Mouse (Mus musculus) gastrocnemius, postnatal 10 days (tissue): ENCODE data around the gene Nsrp1. TPM values are rescaled to one million over a fixed set of nuclear protein-coding genes. Genes with fewer than 3 reads are reported as not detected.
"Not testable (repeated sequence)": the region's sequence is repeated elsewhere in the genome, so short reads cannot be mapped to it uniquely, and the experiment has no call there.

ENCODE experiments used
- DNase-seq: peaks from one replicate; pipeline ENCODE4 v3.0.0; 2021; ENCODE audit warnings: mixed read lengths
- long read RNA-seq, 2 experiments: library from polyadenylated mRNA; stranded (forward); transcript quantifications; one replicate each; pipeline ENCODE4 v2.0.0; 2021
- total RNA-seq, 2 experiments: library from RNA; stranded (reverse); gene quantifications; 2 replicates each; pipeline ENCODE4 v1.2.3; 2021

Nsrp1 gene
- 10 to 100 TPM; 12.4 to 18.0 TPM for total RNA-seq
- long read RNA-seq, experiment 1, transcript Nsrp1-201 (7 exons, 3,114 nt) = major isoform, 11 of 14 reads
- long read RNA-seq, experiment 1, partial matches to known transcripts = 0 of 14 reads
- long read RNA-seq, experiment 1, other reads (novel, unspliced or antisense) = 3 of 14 reads
- long read RNA-seq, experiment 2, transcript Nsrp1-201 (7 exons, 3,114 nt) = major isoform, 22 of 26 reads
- long read RNA-seq, experiment 2, partial matches to known transcripts = 0 of 26 reads
- long read RNA-seq, experiment 2, other reads (novel, unspliced or antisense) = 4 of 26 reads

- DNase-seq = peak; percentile 88
These were observed at the start of gene Nsrp1 for GRCm38 (mm10) chr11:77078273-77079134. Gene Nsrp1, minus strand, starts transcription at chr11:77078435.

GRCm38 (mm10) chr11:77111141-77111540, 32.9 kb upstream of the Nsrp1 start:
- no peak for DNase-seq

DNA sequence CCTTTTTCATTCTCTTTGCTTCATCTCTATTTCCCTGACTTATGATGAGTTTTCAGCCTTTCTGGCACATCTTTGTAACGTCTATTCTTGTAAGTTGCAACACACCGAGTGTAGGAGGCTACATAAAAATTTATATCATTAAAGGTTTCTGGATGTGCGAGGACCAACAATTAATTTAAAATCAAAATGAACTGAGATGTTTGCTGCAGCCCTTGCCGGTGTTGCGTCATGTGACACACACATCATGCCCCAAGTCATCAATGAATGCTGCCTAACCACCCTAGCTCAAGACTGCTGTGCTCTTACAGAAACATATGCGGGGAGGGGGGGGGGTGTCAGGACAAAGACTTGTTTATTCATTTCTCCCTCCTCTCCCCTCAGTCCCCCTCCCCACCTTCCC, 30.2 kb upstream of the Nsrp1 start:
- no peak for DNase-seq

DNA sequence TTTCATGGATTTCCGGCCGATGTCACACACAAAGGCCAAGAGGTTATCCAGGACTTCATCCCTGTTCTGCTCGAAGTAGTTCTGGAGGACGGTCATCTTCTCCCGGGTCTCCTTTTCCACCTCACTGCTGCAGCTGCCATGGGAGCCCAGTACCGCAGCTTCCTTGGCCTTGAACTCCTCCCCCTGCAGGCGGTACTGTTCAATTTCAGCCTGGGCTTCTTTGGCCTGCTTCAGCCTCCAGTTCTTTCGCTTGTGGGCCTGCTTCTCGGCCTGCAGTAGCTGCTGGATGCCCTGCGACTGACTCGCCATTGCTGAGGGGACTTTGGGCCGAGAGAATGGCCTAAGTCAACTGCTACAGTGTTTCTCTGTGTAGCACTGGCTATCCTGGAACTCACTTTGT, 29.6 kb upstream of the Nsrp1 start:
- not testable (repeated sequence) for DNase-seq

- no peak for DNase-seq
These were observed 28.7 kb upstream of the Nsrp1 start for GRCm38 (mm10) chr11:77106961-77107360.

DNA sequence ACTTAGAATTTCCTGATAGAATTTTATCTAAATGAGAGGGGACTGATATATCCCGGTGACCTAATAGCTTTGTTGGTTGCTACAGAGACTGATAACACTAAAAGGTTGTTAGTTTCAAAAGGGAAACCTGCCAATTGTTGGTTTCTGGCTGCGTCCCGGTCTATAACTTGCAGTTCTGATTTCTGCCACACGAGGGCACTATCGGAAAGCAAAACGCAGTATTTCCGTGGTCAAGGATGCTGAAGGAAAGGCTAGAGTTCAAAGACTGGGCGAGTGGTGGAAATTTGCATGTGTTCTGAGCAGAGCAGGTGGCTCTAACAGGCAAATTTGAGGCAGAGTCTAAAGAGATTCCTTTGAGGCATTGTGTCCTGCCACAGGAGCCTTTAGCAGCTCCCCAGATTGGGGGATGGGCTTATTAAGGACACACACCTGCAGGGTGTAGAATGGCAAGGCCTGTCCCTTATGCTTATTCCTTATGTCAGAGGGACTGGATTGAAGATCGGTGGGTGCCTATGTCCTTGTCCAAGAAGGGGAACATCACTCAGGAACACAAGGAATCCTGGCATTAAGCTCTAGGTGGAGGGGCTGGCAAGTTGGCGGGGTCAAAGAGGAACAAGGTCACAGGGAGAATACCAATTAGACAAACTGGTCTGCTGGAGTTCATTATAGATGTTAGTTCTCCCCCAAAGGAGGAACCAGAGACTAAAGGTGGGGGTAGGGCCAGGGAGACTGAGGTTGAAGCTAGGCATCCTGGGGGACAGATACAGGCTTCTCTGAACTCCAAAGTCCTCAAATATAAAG, 22.1 kb upstream of the Nsrp1 start:
- DNase-seq = peak; percentile 85

GRCm38 (mm10) chr11:77098332-77098972, 20.2 kb upstream of the Nsrp1 start:
- DNase-seq = no peak

- no peak for DNase-seq
These were observed 18.8 kb upstream of the Nsrp1 start for GRCm38 (mm10) chr11:77096991-77097390.

DNA sequence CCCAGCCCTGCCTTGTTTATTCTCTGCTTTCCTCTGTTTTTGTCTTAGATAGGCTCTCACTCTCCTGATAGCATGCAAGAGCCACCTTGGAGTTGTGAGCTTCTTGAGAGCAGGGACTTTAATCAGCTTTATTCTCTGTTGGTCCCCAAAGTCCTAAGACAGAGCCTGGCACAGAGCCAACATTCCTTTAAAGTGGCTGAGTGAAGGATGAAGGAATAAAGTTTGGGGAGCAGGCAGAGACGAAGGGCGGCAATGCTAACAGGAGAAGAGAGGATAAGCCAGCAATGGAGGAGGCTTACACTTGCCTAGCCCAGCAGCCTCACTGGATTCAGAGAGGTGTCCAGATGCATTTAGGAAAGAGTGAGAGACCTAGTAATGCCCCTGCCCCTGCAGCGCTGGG, 18.3 kb upstream of the Nsrp1 start:
- no peak for DNase-seq

GRCm38 (mm10) chr11:77095206-77095605, 17.0 kb upstream of the Nsrp1 start:
- DNase-seq = no peak

- DNase-seq = no peak
These were observed 15.9 kb upstream of the Nsrp1 start for GRCm38 (mm10) chr11:77094136-77094535.

DNA sequence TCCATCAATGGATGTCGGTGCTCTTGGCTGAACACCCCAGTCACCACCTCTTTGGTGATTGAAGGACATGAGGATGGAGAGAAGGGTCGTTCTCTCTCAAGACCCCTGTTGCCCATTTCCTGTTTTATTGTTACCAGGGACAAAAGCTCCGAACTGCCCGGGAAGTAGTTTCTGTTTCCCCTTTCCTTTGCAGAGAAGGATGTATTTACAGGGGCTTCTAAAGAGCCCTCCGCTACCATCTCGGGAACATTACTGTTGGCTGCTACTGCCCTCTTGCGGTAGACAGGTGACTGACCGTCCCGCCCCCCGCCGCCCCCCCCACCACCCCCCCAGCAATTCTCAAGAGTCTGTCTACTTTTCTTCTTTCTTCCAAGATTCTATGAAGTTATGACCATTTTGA, 15.0 kb upstream of the Nsrp1 start:
- DNase-seq = peak; percentile 55

- DNase-seq = no peak
These were observed 10.9 kb upstream of the Nsrp1 start for GRCm38 (mm10) chr11:77089162-77089561.

DNA sequence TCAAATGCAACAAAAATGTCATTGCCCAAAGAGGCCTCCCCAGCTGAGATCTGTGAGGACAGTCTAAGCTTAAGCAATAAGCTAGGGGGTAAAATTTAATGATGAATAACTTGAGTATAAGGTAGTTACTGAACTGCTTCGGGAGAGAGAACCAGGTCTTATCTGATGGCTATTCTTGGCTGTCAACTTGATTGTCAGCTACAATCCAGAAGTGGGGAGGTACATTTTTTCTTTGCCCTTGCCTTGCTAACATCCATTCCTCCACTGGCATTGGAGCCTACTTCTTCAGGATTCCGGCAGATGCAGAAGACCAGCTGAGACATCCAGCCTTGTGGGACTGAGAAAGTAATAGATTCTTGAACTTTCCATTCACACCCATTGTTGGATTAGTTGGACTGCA, 8.8 kb upstream of the Nsrp1 start:
- no peak for DNase-seq

DNA sequence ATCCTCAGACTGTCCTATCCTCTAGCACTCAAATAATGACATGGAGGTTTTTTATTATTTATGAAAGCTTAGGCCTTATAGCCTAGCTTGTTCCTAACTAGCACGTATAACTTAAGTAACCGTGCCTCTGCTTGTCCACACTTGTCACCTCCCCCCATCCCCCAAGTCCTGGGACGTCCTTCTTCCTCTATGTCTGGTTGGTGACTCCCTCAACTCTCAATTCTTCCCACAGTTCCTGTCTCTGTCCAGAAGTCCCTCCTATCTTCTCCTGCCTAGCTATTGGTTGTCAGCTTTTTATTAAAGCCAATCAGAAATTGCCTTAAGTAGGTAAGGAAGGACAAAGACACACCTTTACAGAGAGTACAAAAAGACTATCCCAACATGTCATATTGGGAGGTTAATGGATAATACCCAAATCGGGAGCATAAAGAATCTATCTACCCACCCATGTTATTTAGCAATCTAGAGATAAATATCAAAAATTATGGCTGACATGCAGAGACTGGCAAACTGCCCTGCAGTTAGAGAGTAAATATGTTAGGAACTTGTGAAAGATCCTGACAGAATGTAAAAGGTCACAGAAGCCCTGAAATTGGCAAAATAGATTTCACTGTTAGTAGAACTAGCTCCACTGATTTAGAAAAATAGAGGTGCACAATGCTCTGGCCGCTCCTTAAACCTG, 5.9 kb upstream of the Nsrp1 start:
- DNase-seq = no peak

- no peak for DNase-seq
These were observed 1.1 kb upstream of the Nsrp1 start for GRCm38 (mm10) chr11:77079361-77079760.

- no peak for DNase-seq
These were observed 443 bp downstream of the Nsrp1 start for GRCm38 (mm10) chr11:77077792-77078191.

GRCm38 (mm10) chr11:77077331-77077730, 904 bp downstream of the Nsrp1 start:
- DNase-seq = not testable (repeated sequence)

- DNase-seq = no peak
These were observed 7.5 kb downstream of the Nsrp1 start for GRCm38 (mm10) chr11:77070721-77071120.

GRCm38 (mm10) chr11:77068825-77069224, 9.4 kb downstream of the Nsrp1 start:
- no peak for DNase-seq

GRCm38 (mm10) chr11:77063406-77063805, 14.8 kb downstream of the Nsrp1 start:
- no peak for DNase-seq

GRCm38 (mm10) chr11:77061951-77062350, 16.3 kb downstream of the Nsrp1 start:
- no peak for DNase-seq
